Mouse (Mus musculus): Measurements from ENCODE around the gene Ndufa7. TPM values are rescaled to one million over a fixed set of nuclear protein-coding genes. Genes with fewer than 3 reads are reported as not detected.

Gene Ndufa7
- polyA plus RNA-seq, 1 experiment from 2014 or later, result 517 TPM

DNA sequence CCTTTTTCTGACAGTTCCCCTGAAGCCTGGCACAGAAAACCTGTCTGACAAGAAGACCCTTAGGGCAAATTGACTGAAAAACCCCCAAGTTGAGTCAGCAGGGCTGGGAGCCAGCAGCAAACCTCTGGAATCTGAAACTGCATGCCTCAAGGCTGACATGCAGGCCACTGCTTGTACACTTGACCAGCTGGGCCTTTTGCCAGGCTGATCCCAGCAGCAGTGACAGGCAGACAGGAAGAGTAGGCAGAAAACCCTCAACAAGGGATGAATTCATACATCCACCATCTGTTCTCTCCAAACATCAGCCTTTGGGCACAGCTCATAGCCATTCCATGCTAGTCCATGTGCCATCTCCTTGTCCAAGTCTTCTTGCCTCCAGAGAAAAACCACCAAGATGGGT lies 41.0 kb upstream of the Ndufa7 start:
- Histone ChIP-seq H3K4me3 (ENCODE audit: low read length) (no peak overlapping the region), H3K36me3 (ENCODE audit: control insufficient read depth, insufficient read depth, low read length) (no peaks in the 10 kb centered on the region), H3K27ac (ENCODE audit: low read depth, low read length) (no peak overlapping the region), H3K9me3 (ENCODE audit: control insufficient read depth, low read length) (no peaks in the 10 kb centered on the region), H3K4me1 (ENCODE audit: control insufficient read depth, insufficient read depth, low read depth, low read length) (peaks cover 14% of the 10 kb centered on the region), H3K27me3 (replicated peaks; ENCODE audit: control insufficient read depth, insufficient read depth, low read length) (no peaks in the 10 kb centered on the region), H3K9ac (ENCODE audit: low read depth, low read length) (no peak overlapping the region), H3K4me2 (ENCODE audit: low read length) (no peak overlapping the region)
- ATAC-seq, result no peak

DNA sequence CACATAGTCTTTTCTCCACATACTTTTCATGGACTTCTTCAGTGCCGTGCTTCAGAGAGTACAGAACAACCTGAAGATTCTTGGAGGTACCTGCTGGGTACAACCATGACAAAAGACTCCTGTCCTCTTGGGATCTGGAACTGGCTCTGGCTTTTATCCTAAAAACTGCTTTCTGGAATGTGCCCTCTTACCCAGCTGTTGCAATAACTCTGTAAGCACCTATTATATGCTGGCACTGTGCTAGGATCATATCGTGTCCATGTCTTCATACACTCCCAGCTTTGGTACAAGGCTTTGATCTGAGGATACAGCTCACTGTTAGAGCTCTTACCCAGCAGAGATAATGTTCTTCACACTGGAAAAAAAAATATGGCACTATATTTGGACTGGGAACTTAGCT lies 39.4 kb upstream of the Ndufa7 start:
- no peak overlapping the region for H3K27ac ChIP-seq (ENCODE audit: low read depth, low read length)

DNA sequence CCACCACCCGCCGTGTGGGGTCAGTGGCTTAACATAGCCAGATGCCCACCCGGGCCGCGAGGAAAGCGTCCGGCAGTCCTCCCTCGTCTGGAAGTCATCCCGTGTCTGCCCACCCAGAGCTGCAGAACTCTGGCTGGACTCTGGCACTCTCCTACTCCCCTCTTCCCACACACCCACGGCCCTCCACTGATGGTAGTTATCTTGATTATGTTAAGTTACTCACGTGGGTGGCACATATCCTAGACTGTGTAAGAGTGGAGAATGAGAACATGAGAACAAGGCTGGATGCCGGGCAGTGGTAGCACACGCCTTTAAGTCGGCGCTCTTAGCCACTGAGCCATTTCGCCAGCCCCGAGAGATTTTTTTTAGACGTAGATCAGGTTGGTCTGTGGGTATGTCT lies 38.0 kb upstream of the Ndufa7 start:
- no peak for ATAC-seq
- no peak overlapping the region for H3K4me2 ChIP-seq (ENCODE audit: low read length)
- no peaks in the 10 kb centered on the region for H3K9me3 ChIP-seq (ENCODE audit: control insufficient read depth, low read length)
- no peaks in the 10 kb centered on the region for H3K27me3 ChIP-seq (replicated peaks; ENCODE audit: control insufficient read depth, insufficient read depth, low read length)
- H3K4me1 ChIP-seq (ENCODE audit: control insufficient read depth, insufficient read depth, low read depth, low read length), result peaks cover 5% of the 10 kb centered on the region
- no peak overlapping the region for H3K9ac ChIP-seq (ENCODE audit: low read depth, low read length)
- no peak overlapping the region for H3K27ac ChIP-seq (ENCODE audit: low read depth, low read length)
- H3K4me3 ChIP-seq (ENCODE audit: low read length), result no peak overlapping the region
- H3K36me3 ChIP-seq (ENCODE audit: control insufficient read depth, insufficient read depth, low read length), result no peaks in the 10 kb centered on the region
- WGBS, result 83% methylated on average over 18 of the region's 18 CpGs

More for the DNA sequence above, 39.4 kb upstream of the Ndufa7 start:
- 87% methylated on average over 2 of the region's 2 CpGs for WGBS
- Histone ChIP-seq H3K9me3 (ENCODE audit: control insufficient read depth, low read length) (no peaks in the 10 kb centered on the region), H3K27me3 (replicated peaks; ENCODE audit: control insufficient read depth, insufficient read depth, low read length) (no peaks in the 10 kb centered on the region), H3K4me3 (ENCODE audit: low read length) (no peak overlapping the region), H3K4me1 (ENCODE audit: control insufficient read depth, insufficient read depth, low read depth, low read length) (peaks cover 9% of the 10 kb centered on the region), H3K9ac (ENCODE audit: low read depth, low read length) (no peak overlapping the region), H3K4me2 (ENCODE audit: low read length) (no peak overlapping the region), H3K36me3 (ENCODE audit: control insufficient read depth, insufficient read depth, low read length) (no peaks in the 10 kb centered on the region)
- no peak for ATAC-seq

DNA sequence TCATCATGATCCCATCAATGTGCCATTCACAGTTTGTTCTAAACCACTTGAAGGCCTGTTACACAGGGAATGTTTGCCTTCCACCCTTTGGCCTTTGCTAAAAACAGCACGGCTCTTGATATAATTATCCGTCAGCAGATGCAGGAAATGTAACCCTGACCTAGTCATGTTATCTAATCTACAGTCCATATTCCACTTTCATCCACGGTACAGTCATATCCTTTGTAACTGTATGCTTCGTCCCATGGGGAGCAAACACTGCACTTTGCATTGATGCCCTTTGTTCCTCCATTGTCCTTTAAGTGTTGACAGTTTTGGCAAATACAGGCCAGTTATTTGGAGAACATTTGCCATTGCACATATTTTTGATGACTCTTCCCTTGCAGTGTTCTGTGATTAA lies 35.6 kb upstream of the Ndufa7 start:
- no peaks in the 10 kb centered on the region for H3K36me3 ChIP-seq (ENCODE audit: control insufficient read depth, insufficient read depth, low read length)
- no peaks in the 10 kb centered on the region for H3K27me3 ChIP-seq (replicated peaks; ENCODE audit: control insufficient read depth, insufficient read depth, low read length)
- H3K4me1 ChIP-seq (ENCODE audit: control insufficient read depth, insufficient read depth, low read depth, low read length), result no peaks in the 10 kb centered on the region
- H3K4me2 ChIP-seq (ENCODE audit: low read length), result no peak overlapping the region
- 82% methylated on average over 4 of the region's 4 CpGs for WGBS
- H3K27ac ChIP-seq (ENCODE audit: low read depth, low read length), result no peak overlapping the region
- H3K4me3 ChIP-seq (ENCODE audit: low read length), result no peak overlapping the region
- ATAC-seq, result no peak
- H3K9ac ChIP-seq (ENCODE audit: low read depth, low read length), result no peak overlapping the region
- no peaks in the 10 kb centered on the region for H3K9me3 ChIP-seq (ENCODE audit: control insufficient read depth, low read length)

DNA sequence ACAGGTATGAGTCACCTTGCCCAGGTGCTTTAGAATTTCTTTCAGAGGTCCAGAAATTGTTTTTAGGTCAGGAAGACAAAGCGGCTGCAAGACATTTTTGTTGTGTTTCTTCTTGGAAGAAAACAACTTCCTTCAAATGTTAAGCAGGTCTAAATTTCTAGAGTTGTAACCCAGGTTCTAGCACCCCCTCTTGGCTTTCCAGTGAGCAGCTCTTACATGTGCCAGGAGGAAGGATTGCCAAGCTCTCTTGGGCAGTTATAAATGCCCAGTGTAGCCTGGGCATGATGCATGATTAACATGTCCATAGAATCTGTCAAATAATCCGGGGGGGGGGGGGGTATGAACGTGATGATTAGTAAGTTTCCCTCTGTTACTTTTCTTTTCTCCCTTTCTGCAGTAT lies 26.1 kb upstream of the Ndufa7 start:
- Histone ChIP-seq H3K27ac (ENCODE audit: low read depth, low read length) (no peak overlapping the region), H3K4me3 (ENCODE audit: low read length) (no peak overlapping the region), H3K4me2 (ENCODE audit: low read length) (no peak overlapping the region), H3K36me3 (ENCODE audit: control insufficient read depth, insufficient read depth, low read length) (no peaks in the 10 kb centered on the region), H3K9ac (ENCODE audit: low read depth, low read length) (no peak overlapping the region), H3K27me3 (replicated peaks; ENCODE audit: control insufficient read depth, insufficient read depth, low read length) (no peaks in the 10 kb centered on the region), H3K4me1 (ENCODE audit: control insufficient read depth, insufficient read depth, low read depth, low read length) (no peaks in the 10 kb centered on the region), H3K9me3 (ENCODE audit: control insufficient read depth, low read length) (no peaks in the 10 kb centered on the region)
- no peak for ATAC-seq
- 53% methylated on average over 3 of the region's 3 CpGs for WGBS

DNA sequence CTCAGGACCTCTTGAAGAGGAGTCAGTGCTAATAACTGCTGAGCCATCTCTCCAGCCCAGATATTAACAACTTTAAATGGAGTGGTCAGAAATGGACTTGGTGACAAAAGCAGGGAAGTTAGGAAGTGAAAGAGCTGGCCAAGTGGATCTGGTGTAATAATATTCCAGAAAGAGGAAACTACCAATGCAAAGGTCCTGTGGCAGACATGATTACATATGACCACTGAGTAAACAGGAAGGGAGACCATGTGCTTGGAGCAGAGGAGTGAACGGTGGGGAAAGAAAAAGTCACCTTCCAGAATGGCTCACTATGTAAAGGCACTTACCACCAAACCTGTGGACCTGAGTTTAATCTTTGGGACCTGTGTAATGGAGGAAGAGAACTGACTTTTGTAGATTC lies 25.1 kb upstream of the Ndufa7 start:
- 81% methylated on average over 1 of the region's 1 CpGs for whole genome bisulfite sequencing

DNA sequence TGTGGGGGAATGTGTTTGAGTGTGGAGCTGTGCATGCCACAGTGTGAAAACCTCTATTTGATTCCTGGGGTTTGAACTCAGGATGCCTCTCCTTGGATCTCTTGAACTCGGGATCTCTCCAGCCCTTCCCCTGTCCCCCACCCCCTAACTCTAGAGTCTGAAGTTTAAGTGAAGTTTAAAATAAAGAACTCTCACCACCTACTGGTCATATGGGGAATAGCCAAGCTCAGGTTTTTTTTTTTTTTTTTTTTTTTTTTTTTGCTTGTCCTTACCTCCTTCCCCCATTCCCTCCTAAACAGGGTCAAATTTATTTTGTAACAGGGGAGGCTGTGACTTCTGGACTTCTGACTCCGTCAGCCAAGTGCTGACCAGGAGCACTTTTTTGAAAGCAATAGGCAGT lies 22.2 kb upstream of the Ndufa7 start:
- H3K9ac ChIP-seq (ENCODE audit: low read depth, low read length), result no peak overlapping the region
- H3K27me3 ChIP-seq (replicated peaks; ENCODE audit: control insufficient read depth, insufficient read depth, low read length), result no peaks in the 10 kb centered on the region
- H3K36me3 ChIP-seq (ENCODE audit: control insufficient read depth, insufficient read depth, low read length), result no peaks in the 10 kb centered on the region
- ATAC-seq, result no peak
- WGBS, result 6% methylated on average over 2 of the region's 2 CpGs
- no peaks in the 10 kb centered on the region for H3K4me1 ChIP-seq (ENCODE audit: control insufficient read depth, insufficient read depth, low read depth, low read length)
- H3K9me3 ChIP-seq (ENCODE audit: control insufficient read depth, low read length), result no peaks in the 10 kb centered on the region
- no peak overlapping the region for H3K4me3 ChIP-seq (ENCODE audit: low read length)
- no peak overlapping the region for H3K4me2 ChIP-seq (ENCODE audit: low read length)
- H3K27ac ChIP-seq (ENCODE audit: low read depth, low read length), result no peak overlapping the region

More for the DNA sequence above, 25.1 kb upstream of the Ndufa7 start:
- Histone ChIP-seq H3K4me1 (ENCODE audit: control insufficient read depth, insufficient read depth, low read depth, low read length) (no peaks in the 10 kb centered on the region), H3K4me3 (ENCODE audit: low read length) (no peak overlapping the region), H3K4me2 (ENCODE audit: low read length) (no peak overlapping the region), H3K9me3 (ENCODE audit: control insufficient read depth, low read length) (no peaks in the 10 kb centered on the region), H3K9ac (ENCODE audit: low read depth, low read length) (no peak overlapping the region), H3K36me3 (ENCODE audit: control insufficient read depth, insufficient read depth, low read length) (no peaks in the 10 kb centered on the region), H3K27me3 (replicated peaks; ENCODE audit: control insufficient read depth, insufficient read depth, low read length) (no peaks in the 10 kb centered on the region), H3K27ac (ENCODE audit: low read depth, low read length) (no peak overlapping the region)
- no peak for ATAC-seq

DNA sequence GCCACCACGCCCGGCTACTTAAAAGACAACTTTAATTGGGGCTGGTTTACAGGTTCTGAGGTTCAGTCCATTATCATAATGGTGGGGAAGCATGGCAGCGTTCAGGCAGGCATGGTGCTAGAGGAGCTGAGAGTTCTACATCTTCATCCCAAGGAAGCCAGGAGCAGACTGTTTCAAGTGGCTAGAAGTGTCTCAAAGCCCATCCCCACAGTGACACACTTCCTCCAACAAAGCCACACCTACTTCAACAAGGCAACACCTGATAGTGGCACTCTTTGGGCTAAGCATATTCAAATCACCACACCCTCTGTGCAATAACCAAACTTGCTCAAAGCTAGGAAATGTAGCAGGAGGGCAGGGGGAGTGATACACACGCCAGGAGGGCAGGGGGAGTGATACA lies 20.2 kb upstream of the Ndufa7 start:
- no peak overlapping the region for H3K27ac ChIP-seq (ENCODE audit: low read depth, low read length)
- no peak overlapping the region for H3K4me2 ChIP-seq (ENCODE audit: low read length)
- H3K27me3 ChIP-seq (replicated peaks; ENCODE audit: control insufficient read depth, insufficient read depth, low read length), result no peaks in the 10 kb centered on the region; the same call in 1 of the 2 replicates
- 61% methylated on average over 4 of the region's 4 CpGs for WGBS
- no peaks in the 10 kb centered on the region for H3K9me3 ChIP-seq (ENCODE audit: control insufficient read depth, low read length)
- no peaks in the 10 kb centered on the region for H3K36me3 ChIP-seq (ENCODE audit: control insufficient read depth, insufficient read depth, low read length)
- no peak overlapping the region for H3K9ac ChIP-seq (ENCODE audit: low read depth, low read length)
- no peak for ATAC-seq
- H3K4me3 ChIP-seq (ENCODE audit: low read length), result no peak overlapping the region
- H3K4me1 ChIP-seq (ENCODE audit: control insufficient read depth, insufficient read depth, low read depth, low read length), result no peaks in the 10 kb centered on the region

DNA sequence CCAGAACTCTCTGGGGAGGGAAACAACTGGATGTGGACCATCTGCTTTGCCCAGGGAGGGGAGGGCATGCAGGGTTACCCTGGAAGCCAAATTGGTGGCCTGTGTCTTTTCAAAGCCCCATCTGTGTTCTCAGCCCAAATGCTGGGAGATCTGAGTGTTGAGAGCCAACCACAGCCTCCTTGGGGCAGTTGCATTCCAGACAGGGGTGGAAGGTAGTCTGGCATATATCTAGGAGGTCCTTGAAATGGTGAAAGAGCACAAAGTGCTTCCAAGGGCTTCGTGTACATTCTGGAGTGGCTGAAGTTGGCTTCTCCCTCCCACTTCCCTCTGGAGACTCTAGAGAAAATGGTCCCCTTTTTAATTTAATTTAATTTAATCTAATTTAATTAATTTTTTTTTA lies 19.6 kb upstream of the Ndufa7 start:
- Histone ChIP-seq H3K36me3 (ENCODE audit: control insufficient read depth, insufficient read depth, low read length) (no peaks in the 10 kb centered on the region), H3K4me1 (ENCODE audit: control insufficient read depth, insufficient read depth, low read depth, low read length) (no peaks in the 10 kb centered on the region), H3K27ac (ENCODE audit: low read depth, low read length) (no peak overlapping the region), H3K4me2 (ENCODE audit: low read length) (no peak overlapping the region), H3K27me3 (replicated peaks; ENCODE audit: control insufficient read depth, insufficient read depth, low read length) (no peaks in the 10 kb centered on the region; the same call in 1 of the 2 replicates), H3K9ac (ENCODE audit: low read depth, low read length) (no peak overlapping the region), H3K4me3 (ENCODE audit: low read length) (no peak overlapping the region), H3K9me3 (ENCODE audit: control insufficient read depth, low read length) (no peaks in the 10 kb centered on the region)
- ATAC-seq, result no peak
- WGBS, result 76% methylated on average over 1 of the region's 1 CpGs
